Mouse (Mus musculus) midbrain, postnatal 0 days (tissue): ENCODE results near the gene Pigf. TPM values are rescaled to one million over a fixed set of nuclear protein-coding genes. Genes with fewer than 3 reads are reported as not detected.

Experiments used
- ATAC-seq: fragments of 200-750 bp; cut with Nextera tagmentation; 2 replicates; pipeline ENCODE4 v1.8.0; 2017; ENCODE audit warnings: moderate number of reproducible peaks, mild to moderate bottlenecking, moderate TSS enrichment, moderate library complexity; ENCODE audit not compliant: low FRiP score
- DNase-seq: peaks from one replicate; pipeline ENCODE4 v3.0.0-alpha.2; 2015; ENCODE audit warnings: low spot score
- H3K27ac ChIP-seq: fragments of 300-500 bp; sonication (generic); 2 replicates; pipeline ENCODE4 v1.5.1; 2014; ENCODE audit warnings: low read depth, mild to moderate bottlenecking, low read length, mixed read lengths
- H3K27me3 ChIP-seq: fragments of 300-500 bp; sonication (generic); 2 replicates; pipeline ENCODE4 v1.6.1; 2014; ENCODE audit warnings: low read length, control low read depth, mixed read lengths; ENCODE audit not compliant: insufficient read depth
- H3K36me3 ChIP-seq: fragments of 300-500 bp; sonication (generic); 2 replicates; pipeline ENCODE4 v1.6.1; 2014; ENCODE audit warnings: low read length, control low read depth, mixed read lengths; ENCODE audit not compliant: insufficient read depth
- H3K4me1 ChIP-seq: fragments of 300-500 bp; sonication (generic); 2 replicates; pipeline ENCODE4 v1.6.1; 2014; ENCODE audit warnings: mild to moderate bottlenecking, control low read depth, antibody characterized with exemption, low read length, mixed read lengths; ENCODE audit not compliant: insufficient read depth
- H3K4me2 ChIP-seq: fragments of 300-500 bp; sonication (generic); 2 replicates; pipeline ENCODE4 v1.6.1; 2014; ENCODE audit warnings: low read depth, mild to moderate bottlenecking, low read length, mixed read lengths; ENCODE audit not compliant: poor library complexity, severe bottlenecking
- H3K4me3 ChIP-seq: fragments of 300-500 bp; sonication (generic); 2 replicates; pipeline ENCODE4 v1.5.1; 2014; ENCODE audit warnings: low read depth, mild to moderate bottlenecking, low read length, moderate library complexity
- H3K9ac ChIP-seq: fragments of 300-500 bp; sonication (generic); replicated peaks from 2 replicates; pipeline ENCODE4 v1.6.1; 2014; ENCODE audit warnings: mild to moderate bottlenecking, low read length, moderate library complexity, mixed read lengths; ENCODE audit not compliant: poor library complexity, severe bottlenecking
- H3K9me3 ChIP-seq: fragments of 300-500 bp; sonication (generic); 2 replicates; pipeline ENCODE4 v1.6.1; 2016; ENCODE audit warnings: low read length, control low read depth
- CTCF ChIP-seq: IDR thresholded peaks from 2 replicates; pipeline ENCODE4 v1.5.1; 2016; ENCODE audit warnings: antibody characterized with exemption, mild to moderate bottlenecking
- WGBS: fragments of 180-500 bp; shearing (Covaris S2); extraction: QIAGEN DNeasy Blood & Tissue Kit; methylation state at CpG from one replicate; pipeline ENCODE4 v1.1.7; 2014; 5-methylcytosine and 5-hydroxymethylcytosine counted together
- polyA plus RNA-seq: library from polyadenylated mRNA; unstranded; fragments of >200 nt; fragmentation: Nextera tagmentation; extraction: Ambion mirVana; gene quantifications from 2 replicates; pipeline ENCODE4 v1.2.1, GENCODE M21; 2015
- total RNA-seq: library from RNA; depleted of rRNA; stranded (reverse); fragments of >200 nt; gene quantifications from 2 replicates; pipeline ENCODE4 v1.2.3, GENCODE M21; 2014

Gene Pigf
- total and polyA plus RNA-seq, 2 experiments from 2014 or later, result 21.6 to 31.3 TPM

DNA sequence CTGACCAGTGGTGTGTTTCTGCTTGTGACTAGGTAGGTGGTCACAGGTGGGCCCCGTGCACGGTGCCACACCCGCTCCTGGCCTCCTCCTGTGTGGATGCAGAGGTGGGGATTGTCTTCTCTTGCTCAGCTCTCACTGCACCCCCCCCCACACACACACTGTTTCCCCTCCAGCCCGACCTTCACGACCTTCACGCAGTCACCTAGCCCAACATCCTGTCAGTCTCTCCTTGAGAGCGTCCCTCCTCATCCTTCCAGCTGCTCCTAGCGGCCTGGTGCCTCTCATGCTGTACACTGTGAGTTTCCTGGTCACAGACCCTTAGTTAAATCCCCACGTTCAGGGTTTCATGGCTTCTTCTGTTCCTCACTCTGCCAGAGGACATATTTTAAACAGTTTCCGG lies 48.8 kb downstream of the Pigf start:
- no peak overlapping the region for H3K4me3 ChIP-seq
- no peaks in the 10 kb centered on the region for H3K27me3 ChIP-seq
- TF ChIP-seq CTCF, result no peak
- WGBS, result 83% methylated on average over 10 of the region's 10 CpGs
- no peak for DNase-seq
- no peaks in the 10 kb centered on the region for H3K9me3 ChIP-seq
- H3K36me3 ChIP-seq, result no peaks in the 10 kb centered on the region
- no peaks in the 10 kb centered on the region for H3K4me1 ChIP-seq
- no peak for ATAC-seq
- H3K4me2 ChIP-seq, result no peak overlapping the region
- H3K9ac ChIP-seq, result no peak overlapping the region
- no peak overlapping the region for H3K27ac ChIP-seq

DNA sequence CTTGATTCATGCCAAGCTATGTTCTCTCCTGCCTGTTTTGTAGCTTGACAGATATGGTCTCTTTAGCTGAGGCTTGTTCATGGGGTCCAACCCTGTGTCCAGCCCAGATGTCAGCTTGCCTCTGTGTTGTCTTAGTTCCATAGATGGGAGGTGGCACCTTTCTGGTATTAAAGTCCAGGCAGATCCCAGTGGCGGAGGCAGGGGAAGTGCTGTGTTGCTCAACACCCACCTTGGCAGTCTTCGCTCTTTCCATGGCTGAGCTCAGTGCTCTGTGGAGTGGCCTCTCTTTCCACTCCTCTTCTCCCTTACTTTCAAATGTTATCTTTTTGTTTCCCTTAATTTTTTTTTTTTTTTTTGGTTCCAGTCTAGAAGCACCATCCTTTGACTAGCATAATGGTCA lies 52.1 kb downstream of the Pigf start:
- 100% methylated on average over 2 of the region's 2 CpGs for WGBS

DNA sequence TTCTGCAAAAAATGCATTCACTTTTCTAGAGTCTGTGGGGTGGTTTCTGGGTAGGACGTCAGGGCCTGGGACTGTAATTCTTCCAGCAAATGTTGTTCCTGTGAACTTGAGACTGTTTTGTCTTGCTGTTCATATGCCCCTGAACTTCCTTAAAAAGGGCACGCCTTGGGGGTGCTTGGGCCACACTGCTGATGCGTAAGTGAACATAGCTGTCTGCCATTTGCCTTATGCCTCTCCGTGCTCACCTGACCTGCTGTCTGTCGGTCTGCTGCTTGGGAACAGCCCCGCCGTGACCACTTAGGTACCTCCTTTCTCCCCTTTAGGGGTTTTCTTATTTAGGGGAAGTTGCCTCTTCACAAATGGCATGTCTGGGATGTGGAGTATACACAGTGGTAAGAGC lies 53.3 kb downstream of the Pigf start:
- WGBS, result 95% methylated on average over 7 of the region's 7 CpGs

More for the DNA sequence above, 52.1 kb downstream of the Pigf start:
- Histone ChIP-seq H3K4me3 (no peak overlapping the region), H3K27me3 (no peaks in the 10 kb centered on the region), H3K4me1 (no peaks in the 10 kb centered on the region; the same call in 1 of the 2 replicates), H3K9ac (no peak overlapping the region), H3K27ac (no peak overlapping the region), H3K9me3 (no peaks in the 10 kb centered on the region), H3K36me3 (no peaks in the 10 kb centered on the region; the same call in 1 of the 2 replicates), H3K4me2 (no peak overlapping the region)
- ATAC-seq (no peak), DNase-seq (no peak)
- TF ChIP-seq CTCF, result no peak

DNA sequence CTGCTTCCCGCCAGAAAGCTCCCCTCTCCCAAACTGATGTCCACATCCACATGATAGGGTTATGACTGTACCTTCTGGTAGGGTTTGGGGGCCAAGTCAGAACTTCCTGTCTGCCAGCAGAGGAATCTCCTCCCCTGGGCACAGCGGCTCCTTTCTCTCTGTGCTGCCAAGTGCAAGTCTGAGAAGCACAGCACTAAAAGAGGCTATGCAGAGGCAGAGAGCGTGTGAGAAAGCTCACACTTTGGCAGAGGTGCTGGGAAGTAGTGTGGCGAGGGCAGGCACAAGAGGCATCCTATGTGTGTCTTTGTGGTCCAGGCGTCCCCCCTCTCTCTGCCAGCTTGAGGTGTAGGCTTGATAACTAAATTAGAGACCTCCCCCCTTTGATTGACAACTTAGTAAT lies 54.2 kb downstream of the Pigf start:
- Histone ChIP-seq H3K9me3 (no peaks in the 10 kb centered on the region), H3K4me2 (no peak overlapping the region), H3K27me3 (no peaks in the 10 kb centered on the region), H3K36me3 (no peaks in the 10 kb centered on the region; the same call in 1 of the 2 replicates), H3K4me1 (no peaks in the 10 kb centered on the region; the same call in 1 of the 2 replicates), H3K4me3 (no peak overlapping the region), H3K9ac (no peak overlapping the region), H3K27ac (no peak overlapping the region)
- no peak for ATAC-seq
- no peak for TF ChIP-seq CTCF
- DNase-seq, result no peak
- 70% methylated on average over 5 of the region's 5 CpGs for WGBS

More for the DNA sequence above, 53.3 kb downstream of the Pigf start:
- no peaks in the 10 kb centered on the region for H3K9me3 ChIP-seq
- no peaks in the 10 kb centered on the region for H3K27me3 ChIP-seq
- H3K4me3 ChIP-seq, result no peak overlapping the region
- no peaks in the 10 kb centered on the region; the same call in 1 of the 2 replicates for H3K36me3 ChIP-seq
- ATAC-seq, result no peak
- DNase-seq, result no peak
- H3K4me1 ChIP-seq, result no peaks in the 10 kb centered on the region; the same call in 1 of the 2 replicates
- H3K9ac ChIP-seq, result no peak overlapping the region
- H3K27ac ChIP-seq, result no peak overlapping the region
- TF ChIP-seq CTCF, result no peak
- H3K4me2 ChIP-seq, result no peak overlapping the region

DNA sequence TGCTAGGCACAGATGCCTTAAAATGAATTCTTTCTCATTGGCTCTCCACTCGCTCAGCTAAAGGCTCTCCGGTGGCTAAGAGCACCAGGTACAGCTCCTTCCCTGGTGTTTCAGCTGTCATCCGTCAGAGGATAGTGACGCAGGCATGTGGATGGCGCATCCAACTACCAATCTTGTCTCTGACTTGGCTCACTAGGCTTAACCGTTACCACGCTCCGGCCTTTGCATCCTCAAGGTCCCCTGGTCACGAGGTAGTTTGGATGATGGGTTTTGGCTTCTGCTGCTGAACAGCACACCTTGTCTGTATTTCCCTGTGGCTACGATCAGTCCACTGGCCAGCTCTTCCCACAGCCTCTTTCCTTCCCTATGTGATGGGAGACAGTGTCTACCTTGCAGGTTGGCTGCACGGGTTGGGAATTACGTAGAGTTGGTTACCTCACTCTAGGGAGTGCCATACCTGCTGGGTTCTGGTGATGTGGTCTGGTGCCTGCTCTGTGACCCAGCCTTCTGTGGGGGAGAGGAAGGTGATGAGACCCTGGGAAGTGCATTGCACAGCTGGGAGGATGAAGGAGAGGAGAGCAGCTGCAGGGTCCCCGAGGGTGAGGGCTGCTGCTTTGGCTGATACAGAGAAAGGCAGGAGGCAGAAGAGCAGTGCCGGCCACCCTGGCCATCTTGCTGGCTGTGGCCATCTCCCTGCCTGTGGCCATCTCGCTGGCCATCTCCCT lies 55.0 kb downstream of the Pigf start:
- no peak for TF ChIP-seq CTCF
- Histone ChIP-seq H3K4me3 (no peak overlapping the region), H3K9ac (no peak overlapping the region), H3K27ac (no peak overlapping the region), H3K27me3 (no peaks in the 10 kb centered on the region), H3K36me3 (no peaks in the 10 kb centered on the region; the same call in 1 of the 2 replicates), H3K4me2 (no peak overlapping the region), H3K9me3 (no peaks in the 10 kb centered on the region), H3K4me1 (peaks cover under 1% of the 10 kb centered on the region; the same call in 1 of the 2 replicates)
- WGBS, result 91% methylated on average over 15 of the region's 15 CpGs
- ATAC-seq (no peak), DNase-seq (no peak)

DNA sequence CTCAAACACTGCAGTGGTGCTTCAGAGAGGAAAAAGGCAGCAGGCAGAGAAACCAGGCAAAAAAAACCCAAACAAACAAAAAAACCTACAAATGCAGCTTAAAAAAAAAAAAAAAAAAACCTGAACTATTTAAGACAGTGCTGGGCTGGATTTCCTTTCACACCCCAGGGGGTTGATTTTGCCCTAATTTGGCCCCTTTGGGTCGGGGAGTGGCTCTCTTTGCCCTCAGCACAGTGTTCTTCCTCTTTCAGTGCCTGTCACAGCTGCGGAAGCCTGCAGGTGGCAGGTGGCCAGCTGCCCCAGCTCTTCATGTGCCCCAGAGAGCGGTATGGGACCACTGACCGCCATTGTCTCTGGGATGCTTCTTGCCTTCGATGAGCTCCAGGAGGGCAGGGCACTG lies 55.6 kb downstream of the Pigf start:
- TF ChIP-seq CTCF, result no peak
- no peak for DNase-seq
- Histone ChIP-seq H3K9me3 (no peaks in the 10 kb centered on the region), H3K4me3 (no peak overlapping the region), H3K27ac (no peak overlapping the region), H3K4me2 (no peak overlapping the region), H3K27me3 (no peaks in the 10 kb centered on the region), H3K9ac (no peak overlapping the region), H3K4me1 (peaks cover 6% of the 10 kb centered on the region; the same call in 1 of the 2 replicates), H3K36me3 (no peaks in the 10 kb centered on the region; the same call in 1 of the 2 replicates)
- WGBS, result 48% methylated on average over 5 of the region's 5 CpGs
- no peak for ATAC-seq
